Mouse (Mus musculus) midbrain, postnatal 0 days (tissue): Measurements from ENCODE around the gene Vwa3a. TPM values are rescaled to one million over a fixed set of nuclear protein-coding genes. Genes with fewer than 3 reads are reported as not detected.
A peak's percentile ranks its signal among the peaks of the same experiment; 100 is the strongest.

Experiments used
- ATAC-seq: fragments of 200-750 bp; cut with Nextera tagmentation; 2 replicates; pipeline ENCODE4 v1.8.0; 2017; ENCODE audit warnings: moderate number of reproducible peaks, mild to moderate bottlenecking, moderate TSS enrichment, moderate library complexity; ENCODE audit not compliant: low FRiP score
- DNase-seq: peaks from one replicate; pipeline ENCODE4 v3.0.0-alpha.2; 2015; ENCODE audit warnings: low spot score
- H3K27ac ChIP-seq: fragments of 300-500 bp; sonication (generic); 2 replicates; pipeline ENCODE4 v1.5.1; 2014; ENCODE audit warnings: low read depth, mild to moderate bottlenecking, low read length, mixed read lengths
- H3K27me3 ChIP-seq: fragments of 300-500 bp; sonication (generic); 2 replicates; pipeline ENCODE4 v1.6.1; 2014; ENCODE audit warnings: low read length, control low read depth, mixed read lengths; ENCODE audit not compliant: insufficient read depth
- H3K36me3 ChIP-seq: fragments of 300-500 bp; sonication (generic); 2 replicates; pipeline ENCODE4 v1.6.1; 2014; ENCODE audit warnings: low read length, control low read depth, mixed read lengths; ENCODE audit not compliant: insufficient read depth
- H3K4me1 ChIP-seq: fragments of 300-500 bp; sonication (generic); 2 replicates; pipeline ENCODE4 v1.6.1; 2014; ENCODE audit warnings: mild to moderate bottlenecking, control low read depth, antibody characterized with exemption, low read length, mixed read lengths; ENCODE audit not compliant: insufficient read depth
- H3K4me2 ChIP-seq: fragments of 300-500 bp; sonication (generic); 2 replicates; pipeline ENCODE4 v1.6.1; 2014; ENCODE audit warnings: low read depth, mild to moderate bottlenecking, low read length, mixed read lengths; ENCODE audit not compliant: poor library complexity, severe bottlenecking
- H3K4me3 ChIP-seq: fragments of 300-500 bp; sonication (generic); 2 replicates; pipeline ENCODE4 v1.5.1; 2014; ENCODE audit warnings: low read depth, mild to moderate bottlenecking, low read length, moderate library complexity
- H3K9ac ChIP-seq: fragments of 300-500 bp; sonication (generic); replicated peaks from 2 replicates; pipeline ENCODE4 v1.6.1; 2014; ENCODE audit warnings: mild to moderate bottlenecking, low read length, moderate library complexity, mixed read lengths; ENCODE audit not compliant: poor library complexity, severe bottlenecking
- H3K9me3 ChIP-seq: fragments of 300-500 bp; sonication (generic); 2 replicates; pipeline ENCODE4 v1.6.1; 2016; ENCODE audit warnings: low read length, control low read depth
- CTCF ChIP-seq: IDR thresholded peaks from 2 replicates; pipeline ENCODE4 v1.5.1; 2016; ENCODE audit warnings: antibody characterized with exemption, mild to moderate bottlenecking
- WGBS: fragments of 180-500 bp; shearing (Covaris S2); extraction: QIAGEN DNeasy Blood & Tissue Kit; methylation state at CpG from one replicate; pipeline ENCODE4 v1.1.7; 2014; 5-methylcytosine and 5-hydroxymethylcytosine counted together
- polyA plus RNA-seq: library from polyadenylated mRNA; unstranded; fragments of >200 nt; fragmentation: Nextera tagmentation; extraction: Ambion mirVana; gene quantifications from 2 replicates; pipeline ENCODE4 v1.2.1, GENCODE M21; 2015
- total RNA-seq: library from RNA; depleted of rRNA; stranded (reverse); fragments of >200 nt; gene quantifications from 2 replicates; pipeline ENCODE4 v1.2.3, GENCODE M21; 2014

The Vwa3a gene
- total and polyA plus RNA-seq, 2 experiments from 2014 or later, result 1.6 to 2.3 TPM

DNA sequence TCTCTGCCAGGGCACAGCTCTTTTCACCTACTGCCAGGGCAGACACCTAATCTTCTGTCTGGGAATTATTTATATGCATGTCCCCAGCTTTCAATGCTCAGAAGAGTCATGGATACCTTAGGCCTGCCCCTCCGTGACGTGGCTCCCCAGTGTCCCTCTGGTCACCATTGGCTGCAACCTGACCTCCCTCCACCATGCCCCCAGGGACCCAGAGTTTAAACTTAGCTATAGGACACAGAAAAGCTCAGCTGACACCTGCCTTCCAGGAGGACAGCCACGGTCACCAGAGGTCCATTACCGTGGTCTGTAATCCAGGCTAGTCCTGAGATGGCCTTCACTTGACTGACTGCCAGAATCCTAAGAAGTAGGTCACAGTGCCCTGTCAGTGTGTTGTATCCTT is 80.3 kb downstream of the Vwa3a start:
- no peaks in the 10 kb centered on the region for H3K4me1 ChIP-seq
- no peaks in the 10 kb centered on the region for H3K9me3 ChIP-seq
- WGBS, result 89% methylated on average over 4 of the region's 4 CpGs
- H3K4me3 ChIP-seq, result no peak overlapping the region
- H3K9ac ChIP-seq, result no peak overlapping the region
- DNase-seq (no peak), ATAC-seq (no peak)
- no peak for TF ChIP-seq CTCF
- H3K27me3 ChIP-seq, result no peaks in the 10 kb centered on the region
- H3K36me3 ChIP-seq, result no peaks in the 10 kb centered on the region
- H3K4me2 ChIP-seq, result no peak overlapping the region
- no peak overlapping the region for H3K27ac ChIP-seq

DNA sequence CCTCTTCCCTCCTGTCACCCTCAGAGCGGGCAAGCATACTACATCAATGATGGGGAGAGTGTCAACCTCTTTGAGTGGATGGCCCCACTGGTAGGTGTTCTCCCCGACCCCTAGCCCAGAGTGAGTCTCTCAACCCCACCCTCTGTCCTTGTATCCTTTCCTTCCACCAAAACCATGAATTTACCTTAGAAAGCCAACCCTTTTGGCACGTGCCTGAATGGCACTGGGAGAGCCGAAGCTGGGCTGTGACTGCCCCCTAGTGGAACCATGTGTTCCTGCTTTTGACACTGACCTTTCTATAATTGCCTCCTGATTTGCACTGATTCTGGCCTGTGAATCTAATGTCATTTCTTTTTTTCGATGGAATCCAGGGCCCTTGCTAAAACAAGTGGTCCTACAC is 84.1 kb downstream of the Vwa3a start:
- Histone ChIP-seq H3K4me3 (no peak overlapping the region), H3K4me2 (no peak overlapping the region), H3K27me3 (no peaks in the 10 kb centered on the region), H3K4me1 (no peaks in the 10 kb centered on the region), H3K9me3 (no peaks in the 10 kb centered on the region), H3K9ac (no peak overlapping the region), H3K27ac (no peak overlapping the region), H3K36me3 (no peaks in the 10 kb centered on the region)
- peak; percentile 31; the same call in 1 of the 2 replicates for ATAC-seq
- peak; percentile 95 for TF ChIP-seq CTCF
- WGBS, result 30% methylated on average over 5 of the region's 5 CpGs
- peak; percentile 85 for DNase-seq

DNA sequence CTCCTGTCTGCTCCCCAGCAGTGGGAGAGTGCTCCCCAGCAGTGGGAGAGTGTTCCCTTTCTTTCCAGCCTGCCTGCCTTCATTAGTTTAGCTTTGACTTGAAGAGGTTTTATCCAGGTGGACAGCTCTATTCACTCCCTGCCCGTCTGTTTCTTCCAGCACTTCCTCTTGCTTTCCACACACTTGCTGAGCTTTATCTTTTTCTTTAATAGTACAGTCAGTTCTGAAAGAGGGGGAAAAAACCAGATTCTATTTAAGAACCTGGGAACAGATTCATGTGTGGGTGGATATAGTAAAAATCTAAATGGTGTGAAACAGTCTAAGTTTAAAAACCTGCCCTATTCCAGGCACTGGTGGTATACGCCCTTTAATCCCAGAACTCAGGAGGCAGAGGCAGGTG is 86.0 kb downstream of the Vwa3a start:
- no peak for ATAC-seq
- H3K4me3 ChIP-seq, result no peak overlapping the region
- WGBS, result 54% methylated on average over 2 of the region's 2 CpGs
- no peaks in the 10 kb centered on the region for H3K9me3 ChIP-seq
- H3K36me3 ChIP-seq, result no peaks in the 10 kb centered on the region
- peaks cover 3% of the 10 kb centered on the region; the same call in 1 of the 2 replicates for H3K4me1 ChIP-seq
- TF ChIP-seq CTCF, result no peak
- H3K9ac ChIP-seq, result no peak overlapping the region
- no peak overlapping the region for H3K4me2 ChIP-seq
- H3K27me3 ChIP-seq, result no peaks in the 10 kb centered on the region
- no peak for DNase-seq
- H3K27ac ChIP-seq, result no peak overlapping the region

DNA sequence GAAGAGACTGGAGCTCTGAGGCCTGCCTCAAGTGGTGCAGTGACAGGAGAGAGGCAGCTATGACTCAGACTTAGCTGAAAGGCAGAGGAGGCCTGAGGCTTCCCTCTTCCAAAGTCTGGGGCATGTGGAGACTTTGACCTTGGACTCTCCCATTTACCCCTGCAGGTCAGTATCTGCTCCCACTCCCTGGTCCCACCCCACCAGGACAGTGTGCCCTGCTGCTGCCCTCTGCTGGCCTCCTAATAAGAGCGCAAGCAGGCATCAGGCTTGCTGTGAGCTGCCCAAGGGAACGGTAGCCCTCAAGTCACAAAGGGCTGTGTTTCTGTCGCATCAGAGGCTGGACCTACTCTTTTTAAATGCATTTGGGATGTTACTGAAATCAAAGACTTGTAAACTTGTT is 87.3 kb downstream of the Vwa3a start:
- no peaks in the 10 kb centered on the region for H3K36me3 ChIP-seq
- H3K4me1 ChIP-seq, result peaks cover 6% of the 10 kb centered on the region; the same call in 1 of the 2 replicates
- no peak overlapping the region for H3K4me2 ChIP-seq
- no peak for DNase-seq
- no peak overlapping the region for H3K4me3 ChIP-seq
- ATAC-seq, result no peak
- peak; percentile 71 for TF ChIP-seq CTCF
- no peaks in the 10 kb centered on the region for H3K27me3 ChIP-seq
- 23% methylated on average over 3 of the region's 3 CpGs for WGBS
- H3K9me3 ChIP-seq, result no peaks in the 10 kb centered on the region
- H3K9ac ChIP-seq, result no peak overlapping the region
- H3K27ac ChIP-seq, result no peak overlapping the region

DNA sequence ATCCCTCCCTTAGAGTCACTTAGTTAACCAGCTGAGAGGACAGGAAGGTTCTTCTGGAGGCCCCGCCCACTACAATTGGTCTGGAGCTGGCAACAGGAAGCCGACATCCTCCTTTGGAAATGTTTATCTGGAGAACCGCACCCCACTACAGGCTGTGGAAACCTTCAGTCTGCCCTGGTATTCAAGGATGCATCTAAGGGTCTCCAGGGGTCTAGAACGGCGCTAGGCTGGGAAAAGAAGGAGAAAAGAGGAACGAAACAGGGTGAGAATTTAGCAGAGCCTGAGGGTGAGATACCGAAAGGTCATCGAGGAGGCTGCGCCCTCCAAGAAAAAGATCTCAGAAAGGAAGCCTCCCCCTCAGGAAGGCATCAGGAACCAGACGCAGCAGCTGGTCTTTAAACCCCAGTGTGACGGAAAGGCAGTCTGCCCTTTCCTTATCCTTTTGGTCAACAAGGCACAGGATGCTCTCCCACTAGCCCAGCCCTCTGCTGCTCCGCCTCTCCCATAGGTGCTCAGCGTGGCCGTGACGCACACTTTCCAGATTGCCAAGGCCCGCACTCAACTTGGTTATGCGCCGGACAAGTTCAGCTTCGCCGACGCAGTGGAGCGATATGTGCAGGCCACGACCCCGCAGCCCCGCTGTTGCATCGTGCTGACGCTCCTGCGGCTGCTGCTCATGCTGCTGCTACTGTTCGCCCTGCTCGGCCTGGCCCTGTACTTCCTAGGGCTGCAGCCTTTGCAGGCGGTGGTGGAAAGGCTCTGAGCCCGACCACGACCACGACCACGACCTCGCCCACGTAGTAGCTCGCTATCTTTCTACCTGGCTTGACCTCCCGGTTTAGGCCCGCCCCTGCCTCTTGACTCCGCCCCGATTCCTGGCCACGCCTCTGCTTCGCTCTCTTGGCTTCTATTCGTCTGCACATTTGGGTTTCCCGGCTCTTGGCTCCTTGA is 91.6 kb downstream of the Vwa3a start:
- DNase-seq, result peak; percentile 55
- TF ChIP-seq CTCF, result no peak
- H3K9me3 ChIP-seq, result no peaks in the 10 kb centered on the region
- peak; percentile 21; the same call in 1 of the 2 replicates for ATAC-seq
- H3K27me3 ChIP-seq, result no peaks in the 10 kb centered on the region
- 1% methylated on average over 46 of the region's 46 CpGs for WGBS
- peak overlapping the region; percentile 67 for H3K27ac ChIP-seq
- H3K9ac ChIP-seq, result peak overlapping the region; percentile 60
- peak overlapping the region; percentile 54 for H3K4me3 ChIP-seq
- H3K36me3 ChIP-seq, result no peaks in the 10 kb centered on the region
- H3K4me2 ChIP-seq, result peak overlapping the region; percentile 91
- peaks cover 6% of the 10 kb centered on the region; the same call in 1 of the 2 replicates for H3K4me1 ChIP-seq

DNA sequence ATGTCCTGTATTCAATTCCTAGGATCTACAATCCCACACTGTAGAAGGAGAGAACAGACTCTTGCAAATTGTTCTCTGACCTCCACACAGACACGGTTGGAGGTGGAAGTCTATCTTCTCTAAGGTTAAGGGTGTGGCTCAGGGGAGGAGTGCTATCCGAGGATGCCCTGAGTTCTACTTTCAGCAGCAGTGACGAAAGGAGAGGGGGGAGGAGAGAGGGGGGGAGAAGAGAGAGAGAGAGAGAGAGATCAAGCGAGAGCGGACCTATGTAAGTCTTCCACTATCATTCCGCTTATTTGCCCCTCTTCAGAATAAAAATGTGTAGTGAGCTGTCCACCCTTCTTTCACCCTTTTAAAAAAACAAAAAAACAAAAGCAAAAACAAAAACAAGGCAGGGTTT is 95.3 kb downstream of the Vwa3a start:
- no peak for ATAC-seq
- H3K27ac ChIP-seq, result peak overlapping the region; percentile 76
- peak overlapping the region; percentile 44; the same call in 1 of the 2 replicates for H3K9ac ChIP-seq
- H3K4me1 ChIP-seq, result peaks cover 9% of the 10 kb centered on the region
- H3K36me3 ChIP-seq, result no peaks in the 10 kb centered on the region
- 40% methylated on average over 6 of the region's 6 CpGs for WGBS
- no peak for TF ChIP-seq CTCF
- DNase-seq, result no peak
- peak overlapping the region; percentile 54 for H3K4me2 ChIP-seq
- no peaks in the 10 kb centered on the region for H3K9me3 ChIP-seq
- H3K27me3 ChIP-seq, result no peaks in the 10 kb centered on the region
- peak overlapping the region; percentile 53 for H3K4me3 ChIP-seq
